Mouse (Mus musculus): ENCODE data around the gene Qrich2. TPM values are rescaled to one million over a fixed set of nuclear protein-coding genes. Genes with fewer than 3 reads are reported as not detected.

Qrich2 gene
- total RNA-seq, 1 experiment = 0.22 TPM

DNA sequence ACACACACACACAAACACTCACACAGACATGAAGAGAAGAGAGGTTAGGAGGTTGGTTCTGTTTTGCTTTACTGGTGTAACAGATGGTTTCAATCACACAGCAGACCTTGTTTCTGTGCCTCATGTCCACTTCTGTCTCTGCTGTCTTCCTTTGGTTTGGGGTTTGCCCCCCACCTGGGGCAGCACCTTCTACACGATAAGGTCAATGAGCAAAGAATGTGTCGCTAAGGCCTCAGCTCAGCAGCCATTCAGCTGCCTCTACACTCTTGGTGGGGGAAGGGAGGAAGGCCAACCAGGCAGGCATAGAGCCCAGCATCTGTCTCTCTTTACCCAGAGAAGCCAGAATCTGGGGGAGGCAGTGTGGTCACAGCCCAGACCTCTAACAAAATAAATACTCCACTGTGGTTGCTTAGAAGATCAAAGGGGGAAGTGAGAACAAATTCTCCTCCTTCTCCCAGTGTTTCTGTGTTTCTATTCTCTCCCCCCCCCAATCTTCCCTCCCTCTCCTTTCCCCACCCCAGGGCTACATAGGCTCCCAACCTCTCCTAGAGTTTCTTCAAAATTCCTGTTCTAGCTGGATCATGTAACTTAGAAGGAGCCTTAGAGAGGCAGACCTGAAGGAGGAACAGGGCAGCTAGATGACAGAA lies 47.7 kb downstream of the Qrich2 start:
- in situ Hi-C loops (cut with MboI; ENCODE audit: low sequenced_read_pairs in 2 of 2, unreplicated experiment in 2 of 2) = no loop called here
- Histone ChIP-seq H3K27ac (ENCODE audit: insufficient read depth, low read depth, low read length, poor library complexity, severe bottlenecking) (no peak overlapping the region), H3K9me3 (ENCODE audit: control insufficient read depth, insufficient read depth, low read depth, low read length) (no peaks in the 10 kb centered on the region), H3K4me3 (ENCODE audit: insufficient read depth in 1 of 2, low read depth in 1 of 2, low read length in 2 of 2, poor library complexity in 1 of 2, severe bottlenecking in 1 of 2) (no peak overlapping the region), H3K36me3 (ENCODE audit: control insufficient read depth, insufficient read depth, low read length, poor library complexity, severe bottlenecking) (no peaks in the 10 kb centered on the region), H3K9ac (ENCODE audit: insufficient read depth, low read depth, low read length, poor library complexity, severe bottlenecking) (no peak overlapping the region), H3K4me1 (ENCODE audit: control insufficient read depth in 2 of 2, insufficient read depth in 2 of 2, low read length in 2 of 2, poor library complexity in 1 of 2) (peaks cover 7 to 23% of the 10 kb centered on the region in 2 experiments)
- no peak for DNase-seq (ENCODE audit: low read depth, low spot score)
- TF ChIP-seq MAFK (IDR thresholded peaks at IDR 0.05; ENCODE audit: insufficient read depth, low read depth, low read length) = no peak
- TF ChIP-seq CHD2 (IDR thresholded peaks at IDR 0.05; ENCODE audit: low read depth, low read length) = no peak
- TF ChIP-seq ZC3H11A (IDR thresholded peaks at IDR 0.05; ENCODE audit: borderline replicate concordance, low read depth, low read length) = no peak
- TF ChIP-seq ZNF384 (IDR thresholded peaks at IDR 0.05; ENCODE audit: low read depth, low read length) = no peak

GRCm38 (mm10) chr11:116417054-116417453 lies 49.0 kb downstream of the Qrich2 start:
- no peak overlapping the region for H3K9ac ChIP-seq (ENCODE audit: insufficient read depth, low read depth, low read length, poor library complexity, severe bottlenecking)
- H3K36me3 ChIP-seq (ENCODE audit: control insufficient read depth, insufficient read depth, low read length, poor library complexity, severe bottlenecking) = no peaks in the 10 kb centered on the region
- H3K9me3 ChIP-seq (ENCODE audit: control insufficient read depth, insufficient read depth, low read depth, low read length) = no peaks in the 10 kb centered on the region
- no peak for DNase-seq (ENCODE audit: low read depth, low spot score)
- no peak overlapping the region for H3K27ac ChIP-seq (ENCODE audit: insufficient read depth, low read depth, low read length, poor library complexity, severe bottlenecking)
- in situ Hi-C loops (cut with MboI; ENCODE audit: low sequenced_read_pairs in 2 of 2, unreplicated experiment in 2 of 2) = no loop called here
- TF ChIP-seq HCFC1 (IDR thresholded peaks at IDR 0.05; ENCODE audit: borderline replicate concordance, insufficient read depth, low read length) = no peak
- no peak for TF ChIP-seq MAFK (IDR thresholded peaks at IDR 0.05; ENCODE audit: insufficient read depth, low read depth, low read length)
- TF ChIP-seq CHD2 (IDR thresholded peaks at IDR 0.05; ENCODE audit: low read depth, low read length) = no peak
- no peak overlapping the region for H3K4me3 ChIP-seq (ENCODE audit: insufficient read depth in 1 of 2, low read depth in 1 of 2, low read length in 2 of 2, poor library complexity in 1 of 2, severe bottlenecking in 1 of 2)
- peaks cover 8 to 18% of the 10 kb centered on the region in 2 experiments; a peak in 3 of 4 replicates for H3K4me1 ChIP-seq (ENCODE audit: control insufficient read depth in 2 of 2, insufficient read depth in 2 of 2, low read length in 2 of 2, poor library complexity in 1 of 2)

DNA sequence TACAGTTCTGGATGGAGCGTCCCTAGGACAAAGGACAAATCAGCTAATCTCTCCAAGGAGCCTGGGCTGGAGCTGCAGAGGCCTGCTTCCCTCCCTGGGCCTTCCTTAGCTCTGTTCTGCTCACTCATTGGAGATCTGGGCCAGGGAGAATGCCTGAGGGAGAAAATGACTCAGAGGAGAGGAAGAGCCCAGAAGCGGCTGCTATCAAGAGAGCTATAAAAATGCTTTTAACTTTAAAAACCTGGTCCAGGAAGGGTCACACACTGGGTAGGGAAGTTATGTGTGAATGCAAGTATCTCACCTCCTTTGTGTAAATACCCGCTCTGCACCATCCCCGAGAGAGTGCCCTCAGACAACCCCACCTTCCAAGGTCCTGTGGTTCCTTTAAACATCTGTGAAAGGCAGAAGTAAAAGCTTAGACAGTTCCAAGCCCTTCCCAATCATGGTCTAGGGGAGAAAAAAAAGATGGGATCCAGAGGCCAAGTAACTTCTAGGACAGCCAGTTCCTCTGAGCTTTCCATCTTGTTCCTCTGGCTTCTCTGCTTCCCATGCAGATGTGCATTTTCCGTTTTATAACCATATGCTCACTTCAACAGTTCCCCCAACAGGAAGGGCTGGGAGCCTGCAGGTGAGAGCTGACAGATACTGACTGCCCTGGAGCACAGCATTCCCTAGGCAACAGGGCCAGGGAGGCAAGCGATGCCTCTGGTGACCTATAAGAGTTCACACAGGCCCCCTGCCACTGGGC lies 49.7 kb downstream of the Qrich2 start:
- H3K27ac ChIP-seq (ENCODE audit: insufficient read depth, low read depth, low read length, poor library complexity, severe bottlenecking) = no peak overlapping the region
- no peaks in the 10 kb centered on the region for H3K9me3 ChIP-seq (ENCODE audit: control insufficient read depth, insufficient read depth, low read depth, low read length)
- no peak overlapping the region for H3K9ac ChIP-seq (ENCODE audit: insufficient read depth, low read depth, low read length, poor library complexity, severe bottlenecking)
- in situ Hi-C loops (cut with MboI; ENCODE audit: low sequenced_read_pairs in 2 of 2, unreplicated experiment in 2 of 2) = no loop called here
- DNase-seq (ENCODE audit: low read depth, low spot score) = no peak
- TF ChIP-seq MAFK (IDR thresholded peaks at IDR 0.05; ENCODE audit: insufficient read depth, low read depth, low read length) (no peak), HCFC1 (IDR thresholded peaks at IDR 0.05; ENCODE audit: borderline replicate concordance, insufficient read depth, low read length) (no peak), CHD2 (IDR thresholded peaks at IDR 0.05; ENCODE audit: low read depth, low read length) (no peak), ZC3H11A (IDR thresholded peaks at IDR 0.05; ENCODE audit: borderline replicate concordance, low read depth, low read length) (no peak), ZNF384 (IDR thresholded peaks at IDR 0.05; ENCODE audit: low read depth, low read length) (no peak)
- peaks cover 8 to 18% of the 10 kb centered on the region in 2 experiments; a peak in 3 of 4 replicates for H3K4me1 ChIP-seq (ENCODE audit: control insufficient read depth in 2 of 2, insufficient read depth in 2 of 2, low read length in 2 of 2, poor library complexity in 1 of 2)
- no peaks in the 10 kb centered on the region for H3K36me3 ChIP-seq (ENCODE audit: control insufficient read depth, insufficient read depth, low read length, poor library complexity, severe bottlenecking)
- H3K4me3 ChIP-seq (ENCODE audit: insufficient read depth in 1 of 2, low read depth in 1 of 2, low read length in 2 of 2, poor library complexity in 1 of 2, severe bottlenecking in 1 of 2) = no peak overlapping the region

DNA sequence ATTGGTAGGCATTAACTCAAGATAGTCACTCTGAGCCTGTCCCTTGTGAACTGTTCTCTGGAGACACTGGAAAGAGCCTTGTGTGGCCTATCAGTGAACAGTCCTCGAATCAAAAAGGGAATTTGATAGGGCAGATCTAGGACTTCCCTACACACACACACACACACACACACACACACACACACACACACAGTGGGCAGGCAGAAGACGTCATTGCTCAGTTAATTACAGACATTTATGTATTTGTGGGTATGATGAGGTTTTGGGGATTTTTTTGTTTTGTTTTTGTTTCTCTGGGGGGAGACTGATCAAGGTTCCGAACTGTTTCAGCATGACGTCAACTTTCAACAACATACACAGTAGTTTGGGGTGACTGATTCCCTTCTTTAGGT lies 52.4 kb downstream of the Qrich2 start:
- Histone ChIP-seq H3K9me3 (ENCODE audit: control insufficient read depth, insufficient read depth, low read depth, low read length) (no peaks in the 10 kb centered on the region), H3K4me1 (ENCODE audit: control insufficient read depth in 2 of 2, insufficient read depth in 2 of 2, low read length in 2 of 2, poor library complexity in 1 of 2) (peaks cover 8 to 10% of the 10 kb centered on the region in 2 experiments; a peak in 3 of 4 replicates), H3K36me3 (ENCODE audit: control insufficient read depth, insufficient read depth, low read length, poor library complexity, severe bottlenecking) (no peaks in the 10 kb centered on the region), H3K4me3 (ENCODE audit: insufficient read depth in 1 of 2, low read depth in 1 of 2, low read length in 2 of 2, poor library complexity in 1 of 2, severe bottlenecking in 1 of 2) (peak overlapping the region in 1 of 2 experiments; percentile 95; a peak in 3 of 4 replicates), H3K9ac (ENCODE audit: insufficient read depth, low read depth, low read length, poor library complexity, severe bottlenecking) (peak overlapping the region; percentile 82; the same call in 1 of the 2 replicates), H3K27ac (ENCODE audit: insufficient read depth, low read depth, low read length, poor library complexity, severe bottlenecking) (no peak overlapping the region)
- no peak for DNase-seq (ENCODE audit: low read depth, low spot score)
- TF ChIP-seq ZC3H11A (IDR thresholded peaks at IDR 0.05; ENCODE audit: borderline replicate concordance, low read depth, low read length) (no peak), ZNF384 (IDR thresholded peaks at IDR 0.05; ENCODE audit: low read depth, low read length) (no peak), CHD2 (IDR thresholded peaks at IDR 0.05; ENCODE audit: low read depth, low read length) (no peak), HCFC1 (IDR thresholded peaks at IDR 0.05; ENCODE audit: borderline replicate concordance, insufficient read depth, low read length) (no peak), MAFK (IDR thresholded peaks at IDR 0.05; ENCODE audit: insufficient read depth, low read depth, low read length) (no peak)
- in situ Hi-C loops (cut with MboI; ENCODE audit: low sequenced_read_pairs in 2 of 2, unreplicated experiment in 2 of 2) = no loop called here
